Mouse (Mus musculus) megakaryocyte, embryonic 14.5 days (primary cell): ENCODE results near the gene Ikzf4.
"Not testable (repeated sequence)": the region's sequence is repeated elsewhere in the genome, so short reads cannot be mapped to it uniquely, and the experiment has no call there.

Experiments
- FLI1 ChIP-seq: IDR thresholded peaks from 2 replicates; pipeline ENCODE4 v1.6.1; 2012; ENCODE audit warnings: low read length, inconsistent platforms, mixed read lengths
- GATA1 ChIP-seq: IDR thresholded peaks from 3 replicates; pipeline ENCODE4 v1.6.1; 2012; ENCODE audit warnings: mixed read lengths, low read length, inconsistent platforms, borderline replicate concordance

- not testable (repeated sequence) for TF ChIP-seq FLI1, GATA1
Measured at GRCm38 (mm10) chr10:128630306-128630705, 15.5 kb downstream of the Ikzf4 start.
